Mouse (Mus musculus) small intestine, adult 2 months (tissue): ENCODE data around the gene Gm17018. TPM values are rescaled to one million over a fixed set of nuclear protein-coding genes. Genes with fewer than 3 reads are reported as not detected.

Experiments
- H3K27ac ChIP-seq: fragments of 200-500 bp; 2 replicates; pipeline ENCODE4 v1.5.1; 2012; ENCODE audit warnings: low read depth, low read length, control low read depth, inconsistent platforms; ENCODE audit not compliant: insufficient read depth
- H3K27me3 ChIP-seq: fragments of 200-500 bp; 2 replicates; pipeline ENCODE4 v1.6.1; 2012; ENCODE audit warnings: mild to moderate bottlenecking, moderate library complexity, low read length, inconsistent platforms; ENCODE audit not compliant: control insufficient read depth, insufficient read depth
- H3K36me3 ChIP-seq: fragments of 200-500 bp; 2 replicates; pipeline ENCODE4 v1.6.1; 2012; ENCODE audit warnings: mild to moderate bottlenecking, low read length, control low read depth, inconsistent platforms; ENCODE audit not compliant: control insufficient read depth, insufficient read depth
- H3K4me1 ChIP-seq: fragments of 200-500 bp; 2 replicates; pipeline ENCODE4 v1.6.1; 2012; ENCODE audit warnings: low read length, inconsistent platforms, mixed read lengths; ENCODE audit not compliant: control insufficient read depth, insufficient read depth, insufficient read length
- H3K4me3 ChIP-seq: fragments of 200-500 bp; 2 replicates; pipeline ENCODE4 v1.5.1; 2012; ENCODE audit warnings: low read depth, mild to moderate bottlenecking, control low read depth, inconsistent platforms, low read length, moderate library complexity
- CTCF ChIP-seq: fragments of 200-500 bp; IDR thresholded peaks from 2 replicates; pipeline ENCODE4 v1.5.1; 2012; ENCODE audit warnings: low read depth, mild to moderate bottlenecking, control low read depth, inconsistent platforms, low read length, moderate library complexity, mixed read lengths; ENCODE audit not compliant: insufficient replicate concordance, insufficient read length; ENCODE audit errors: extremely low read depth
- POLR2A ChIP-seq: fragments of 200-500 bp; IDR thresholded peaks from 2 replicates; pipeline ENCODE4 v1.6.1; 2012; ENCODE audit warnings: low read depth, mild to moderate bottlenecking, control low read depth, inconsistent platforms, low read length, moderate library complexity
- WGBS: fragments of 180-500 bp; shearing (Covaris S2); methylation state at CpG from one replicate; pipeline ENCODE4 v1.1.7; 2018; 5-methylcytosine and 5-hydroxymethylcytosine counted together
- polyA plus RNA-seq: library from polyadenylated mRNA; depleted of rRNA; stranded (reverse); fragments of >200 nt; gene quantifications from 2 replicates; pipeline ENCODE4 v1.2.3, GENCODE M21; 2012

Gene Gm17018
- polyA plus RNA-seq, 1 experiment = 3.0 TPM

DNA sequence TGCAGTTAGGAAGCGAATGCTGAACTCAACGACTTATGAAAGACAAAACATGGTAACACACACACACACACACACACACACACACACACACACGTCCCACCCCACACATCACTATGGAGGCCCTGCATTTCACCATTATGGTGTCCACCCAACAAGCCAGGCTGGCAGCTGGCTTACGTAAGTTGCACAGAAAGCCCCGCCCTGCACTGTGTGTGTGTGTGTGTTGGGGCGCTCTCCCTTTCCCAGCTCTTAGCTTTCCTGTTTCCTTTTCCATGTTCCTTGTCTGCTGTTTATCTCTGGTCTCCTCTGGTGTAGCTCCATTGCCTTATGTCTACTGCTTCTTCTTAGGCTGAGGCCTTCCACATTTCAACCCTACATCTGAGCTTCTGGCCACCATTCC, 57.8 kb downstream of the Gm17018 start:
- Histone ChIP-seq H3K4me3 (no peak overlapping the region), H3K4me1 (peaks cover 4% of the 10 kb centered on the region; the same call in 1 of the 2 replicates), H3K36me3 (no peaks in the 10 kb centered on the region), H3K27me3 (no peaks in the 10 kb centered on the region), H3K27ac (no peak overlapping the region)
- 89% methylated on average over 6 of the region's 6 CpGs for WGBS
- TF ChIP-seq CTCF (no peak), POLR2A (no peak)

DNA sequence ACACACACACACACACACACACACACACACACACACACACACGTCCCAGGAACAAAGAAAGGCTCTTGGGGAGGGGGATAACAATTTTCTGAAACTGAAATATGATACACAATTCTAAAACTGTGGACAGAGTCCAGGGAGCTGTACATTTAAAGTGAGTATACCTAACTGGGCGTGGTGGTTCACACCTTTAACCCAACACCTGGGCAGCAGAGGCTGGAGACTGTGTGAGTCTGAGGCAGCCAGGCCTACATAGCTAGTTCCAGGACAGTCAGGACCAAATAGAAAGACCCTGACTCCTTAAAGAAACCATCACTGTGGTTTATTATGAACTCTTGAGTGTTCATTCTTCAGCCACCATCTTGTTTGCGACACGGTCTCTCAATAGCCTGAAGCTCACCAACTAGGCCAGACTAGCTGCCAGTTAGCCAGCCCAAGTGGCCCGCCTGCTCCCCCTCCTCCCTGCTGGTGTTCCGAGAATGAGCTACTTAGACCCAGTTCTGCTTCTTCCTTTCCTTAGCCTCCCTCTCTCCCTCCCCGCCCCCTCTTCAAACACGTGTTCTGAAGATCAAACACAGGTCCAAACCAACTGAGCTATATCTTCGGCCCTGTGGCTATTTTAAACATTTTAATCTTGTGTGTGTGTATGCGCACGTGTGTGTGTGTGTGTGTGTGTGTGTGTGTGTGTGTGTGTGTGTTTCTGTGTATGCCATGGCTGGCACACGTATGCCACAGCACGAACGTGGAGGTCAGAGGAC, 59.5 kb downstream of the Gm17018 start:
- H3K36me3 ChIP-seq = no peaks in the 10 kb centered on the region
- H3K4me3 ChIP-seq = no peak overlapping the region
- WGBS = 82% methylated on average over 14 of the region's 14 CpGs
- H3K27ac ChIP-seq = no peak overlapping the region
- TF ChIP-seq POLR2A (no peak), CTCF (no peak)
- no peaks in the 10 kb centered on the region for H3K27me3 ChIP-seq
- H3K4me1 ChIP-seq = peaks cover 4% of the 10 kb centered on the region; the same call in 1 of the 2 replicates

GRCm38 (mm10) chr19:45621061-45621460, 60.6 kb downstream of the Gm17018 start:
- Histone ChIP-seq H3K4me1 (no peaks in the 10 kb centered on the region), H3K27me3 (no peaks in the 10 kb centered on the region), H3K27ac (no peak overlapping the region), H3K36me3 (0 out of 2 replicates have a peak, but pooled peaks cover under 1% of the 10 kb centered on the region), H3K4me3 (no peak overlapping the region)
- TF ChIP-seq CTCF (no peak), POLR2A (no peak)
- 82% methylated on average over 7 of the region's 7 CpGs for WGBS

GRCm38 (mm10) chr19:45622144-45622543, 61.7 kb downstream of the Gm17018 start:
- Histone ChIP-seq H3K27ac (no peak overlapping the region), H3K4me1 (no peaks in the 10 kb centered on the region), H3K36me3 (0 out of 2 replicates have a peak, but pooled peaks cover 4% of the 10 kb centered on the region), H3K27me3 (no peaks in the 10 kb centered on the region), H3K4me3 (no peak overlapping the region)
- 96% methylated on average over 5 of the region's 5 CpGs for WGBS
- TF ChIP-seq CTCF = no peak

DNA sequence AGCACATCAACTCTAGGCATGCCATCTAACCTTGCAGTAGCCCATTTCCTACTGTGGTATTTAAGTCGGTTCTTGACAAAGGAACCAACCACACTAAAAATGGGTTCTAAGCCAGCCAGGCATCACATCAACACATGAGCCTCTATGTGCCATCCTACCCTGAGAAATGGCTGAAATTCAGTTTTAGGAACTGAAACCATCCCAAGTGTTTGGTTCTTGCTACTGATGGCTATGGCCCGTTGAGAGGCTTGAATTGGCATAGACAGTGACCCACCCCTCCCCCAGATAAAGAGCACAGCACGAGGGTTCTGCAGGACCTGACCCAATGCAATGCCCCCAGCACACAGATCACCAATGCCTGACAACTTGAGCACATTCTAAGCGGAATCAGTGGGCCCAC, 63.3 kb downstream of the Gm17018 start:
- no peak overlapping the region for H3K27ac ChIP-seq
- peaks cover 4% of the 10 kb centered on the region; the same call in 1 of the 2 replicates for H3K36me3 ChIP-seq
- no peaks in the 10 kb centered on the region for H3K27me3 ChIP-seq
- H3K4me1 ChIP-seq = no peaks in the 10 kb centered on the region
- H3K4me3 ChIP-seq = no peak overlapping the region
- 81% methylated on average over 4 of the region's 4 CpGs for WGBS
- TF ChIP-seq CTCF (no peak), POLR2A (no peak)

GRCm38 (mm10) chr19:45627036-45627435, 66.6 kb downstream of the Gm17018 start:
- H3K4me1 ChIP-seq = no peaks in the 10 kb centered on the region; the same call in 1 of the 2 replicates
- H3K27ac ChIP-seq = no peak overlapping the region
- WGBS = 55% methylated on average over 3 of the region's 3 CpGs
- H3K36me3 ChIP-seq = peaks cover 5% of the 10 kb centered on the region; the same call in 1 of the 2 replicates
- no peak for TF ChIP-seq CTCF
- TF ChIP-seq POLR2A = no peak
- no peak overlapping the region for H3K4me3 ChIP-seq
- no peaks in the 10 kb centered on the region for H3K27me3 ChIP-seq

- WGBS = 88% methylated on average over 6 of the region's 6 CpGs
- H3K27ac ChIP-seq = no peak overlapping the region
- no peaks in the 10 kb centered on the region for H3K27me3 ChIP-seq
- TF ChIP-seq CTCF (no peak), POLR2A (no peak)
- peaks cover 6% of the 10 kb centered on the region; the same call in 1 of the 2 replicates for H3K36me3 ChIP-seq
- H3K4me1 ChIP-seq = no peaks in the 10 kb centered on the region; the same call in 1 of the 2 replicates
- H3K4me3 ChIP-seq = no peak overlapping the region
Observed at GRCm38 (mm10) chr19:45628649-45629048, 68.2 kb downstream of the Gm17018 start.
